Mouse (Mus musculus) CD4-positive naive resting alpha-beta T cell, adult 57 days (primary cell): ENCODE measurements around the gene Cryzl2. TPM values are rescaled to one million over a fixed set of nuclear protein-coding genes. Genes with fewer than 3 reads are reported as not detected.

Source experiments
- total RNA-seq: library from RNA; stranded (reverse); gene quantifications from one replicate; pipeline ENCODE4 v1.2.4, GENCODE M21; 2023

Gene Cryzl2
- 0.47 TPM for total RNA-seq

GRCm38 (mm10) chr1:157458421-157459208 lies at the start of gene Cryzl2:
Cryzl2 (plus strand) TSS chr1:157458577.

GRCm38 (mm10) chr1:157412454-157413369 lies 45.7 kb upstream of the Cryzl2 start, which contains the start of gene Rasal2:
Rasal2 (minus strand) TSS chr1:157412595.

GRCm38 (mm10) chr1:157506522-157506921 lies 48.1 kb downstream of the Cryzl2 start, which contains the start of gene Sec16b:
Sec16b (plus strand) TSS chr1:157506728.

Other genes with a start within 250 kb of the Cryzl2 start
- 0.68 TPM for gene Rasal2, start 46.0 kb upstream of the Cryzl2 start, total RNA-seq
- gene Sec16b, start 48.2 kb downstream of the Cryzl2 start, total RNA-seq, result 0.92 TPM